Mouse (Mus musculus): ENCODE measurements at regions not wholly inside any gene's neighbourhood (a gene's known extent, or its start where the extent isn't known, plus 50 kb on each side); places are given as distances from the start of the nearest gene placed in this dataset.
"Not testable (repeated sequence)": the region's sequence is repeated elsewhere in the genome, so short reads cannot be mapped to it uniquely, and the experiment has no call there.

- H3K4me1 ChIP-seq; H3K27ac ChIP-seq; H3K27me3 ChIP-seq; H3K4me2 ChIP-seq; H3K9ac ChIP-seq; H3K9me3 ChIP-seq; ATAC-seq (ENCODE audit: borderline replicate concordance, extremely low read depth, low FRiP score, low TSS enrichment); H3K36me3 ChIP-seq: not testable (repeated sequence)
- peak overlapping the region; percentile 26 for H3K4me3 ChIP-seq
- 56% methylated on average over 27 of the region's 27 CpGs for WGBS
Observed at GRCm38 (mm10) chr19:3083438-3083837, 199.3 kb upstream of the Mrpl21 start.

GRCm38 (mm10) chr19:3091771-3092170 is 190.9 kb upstream of the Mrpl21 start:
- not testable (repeated sequence) for H3K27ac ChIP-seq; ATAC-seq (ENCODE audit: borderline replicate concordance, extremely low read depth, low FRiP score, low TSS enrichment); H3K27me3 ChIP-seq; H3K4me2 ChIP-seq; H3K4me1 ChIP-seq; H3K9ac ChIP-seq; H3K36me3 ChIP-seq; H3K4me3 ChIP-seq; H3K9me3 ChIP-seq
- WGBS, result 78% methylated on average over 5 of the region's 5 CpGs
